Mouse (Mus musculus) yolk sac, embryonic 10.5 days (tissue): ENCODE results near the gene Sh2d4b.

Source experiments
- DNase-seq: peaks from one replicate; pipeline ENCODE4 v3.0.0-alpha.2; 2017; ENCODE audit warnings: low spot score

The Sh2d4b gene

DNA sequence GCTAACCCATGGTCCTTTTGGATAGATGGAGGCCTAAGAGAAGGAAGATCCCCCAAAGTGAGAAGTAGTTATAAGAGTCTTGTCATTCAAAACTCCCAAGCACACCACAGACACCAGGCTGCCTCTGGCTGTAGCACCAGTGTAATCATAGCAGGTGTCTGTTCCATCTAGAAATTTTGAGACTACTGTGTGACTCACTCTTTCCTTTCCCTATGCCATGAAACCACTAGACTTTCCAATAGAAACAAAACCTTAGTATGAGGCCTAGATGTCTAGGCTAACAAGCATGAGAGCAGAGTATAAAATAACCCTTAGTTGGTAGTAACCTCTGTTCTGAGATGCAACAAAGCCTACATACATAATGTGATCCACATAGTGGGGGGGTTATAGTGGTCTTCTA is 55.7 kb downstream of the Sh2d4b start:
- DNase-seq = no peak

- DNase-seq = no peak
Observed at GRCm38 (mm10) chr14:40830505-40830904, 62.6 kb downstream of the Sh2d4b start.

DNA sequence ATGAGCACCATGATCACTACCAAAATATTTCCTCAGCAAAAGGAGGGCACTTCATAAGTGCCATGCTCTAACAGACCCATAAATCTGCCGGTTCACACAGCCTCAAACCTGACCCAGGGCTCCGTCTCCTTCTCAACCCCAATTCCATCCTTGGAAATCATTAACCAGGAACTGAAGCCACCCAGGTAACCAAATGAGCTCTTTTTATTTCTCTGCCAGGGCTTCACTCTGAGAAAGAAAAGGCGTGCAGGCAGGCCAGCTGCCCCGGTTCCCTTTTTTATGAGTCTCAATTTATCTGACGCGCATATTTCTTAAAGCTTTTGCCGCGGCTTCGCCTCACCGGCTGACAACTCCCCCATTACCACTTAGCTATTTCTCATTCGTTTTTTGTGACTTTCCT is 63.0 kb downstream of the Sh2d4b start:
- DNase-seq = peak; percentile 6

DNA sequence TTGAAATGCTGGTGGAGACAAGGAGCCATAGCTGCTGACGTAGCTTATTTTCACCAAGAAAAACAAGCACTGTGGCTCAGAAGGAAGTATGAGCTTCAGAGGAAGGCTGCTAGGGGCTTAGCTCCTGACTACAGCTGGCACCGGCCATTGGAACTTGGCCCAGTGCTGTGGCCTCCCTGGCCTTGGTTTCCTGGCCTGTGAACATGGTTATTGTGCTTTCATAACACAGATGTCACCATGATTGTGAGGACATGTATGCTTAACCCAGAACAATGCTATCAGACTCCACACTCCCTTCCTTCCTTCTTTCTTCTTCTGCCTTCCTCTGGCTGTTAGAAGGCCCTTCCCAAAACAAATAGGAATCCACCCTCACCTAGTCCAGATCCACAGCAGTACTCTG is 75.0 kb downstream of the Sh2d4b start:
- DNase-seq = no peak

GRCm38 (mm10) chr14:40816715-40817114 is 76.4 kb downstream of the Sh2d4b start:
- no peak for DNase-seq

DNA sequence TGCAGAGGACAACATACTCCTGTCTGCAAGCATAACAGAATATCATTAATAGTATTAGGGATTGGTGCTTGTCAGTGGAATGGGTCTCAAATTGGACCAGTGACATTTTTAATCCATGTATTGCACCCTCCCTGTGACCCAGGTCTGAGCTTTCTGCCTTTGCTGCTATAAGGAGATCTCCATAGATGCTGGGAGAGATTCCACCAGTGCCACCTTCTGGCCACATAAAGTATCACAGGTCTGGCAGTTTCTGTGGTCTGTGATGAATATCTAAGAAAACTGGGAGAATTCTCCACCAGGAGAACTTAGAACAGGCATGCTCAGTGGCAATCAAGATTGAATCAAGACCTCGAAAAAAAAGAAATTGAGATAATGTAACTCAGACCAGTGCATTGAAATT is 101.5 kb downstream of the Sh2d4b start:
- DNase-seq = peak; percentile 14

GRCm38 (mm10) chr14:40789110-40789509 is 104.0 kb downstream of the Sh2d4b start:
- no peak for DNase-seq

DNA sequence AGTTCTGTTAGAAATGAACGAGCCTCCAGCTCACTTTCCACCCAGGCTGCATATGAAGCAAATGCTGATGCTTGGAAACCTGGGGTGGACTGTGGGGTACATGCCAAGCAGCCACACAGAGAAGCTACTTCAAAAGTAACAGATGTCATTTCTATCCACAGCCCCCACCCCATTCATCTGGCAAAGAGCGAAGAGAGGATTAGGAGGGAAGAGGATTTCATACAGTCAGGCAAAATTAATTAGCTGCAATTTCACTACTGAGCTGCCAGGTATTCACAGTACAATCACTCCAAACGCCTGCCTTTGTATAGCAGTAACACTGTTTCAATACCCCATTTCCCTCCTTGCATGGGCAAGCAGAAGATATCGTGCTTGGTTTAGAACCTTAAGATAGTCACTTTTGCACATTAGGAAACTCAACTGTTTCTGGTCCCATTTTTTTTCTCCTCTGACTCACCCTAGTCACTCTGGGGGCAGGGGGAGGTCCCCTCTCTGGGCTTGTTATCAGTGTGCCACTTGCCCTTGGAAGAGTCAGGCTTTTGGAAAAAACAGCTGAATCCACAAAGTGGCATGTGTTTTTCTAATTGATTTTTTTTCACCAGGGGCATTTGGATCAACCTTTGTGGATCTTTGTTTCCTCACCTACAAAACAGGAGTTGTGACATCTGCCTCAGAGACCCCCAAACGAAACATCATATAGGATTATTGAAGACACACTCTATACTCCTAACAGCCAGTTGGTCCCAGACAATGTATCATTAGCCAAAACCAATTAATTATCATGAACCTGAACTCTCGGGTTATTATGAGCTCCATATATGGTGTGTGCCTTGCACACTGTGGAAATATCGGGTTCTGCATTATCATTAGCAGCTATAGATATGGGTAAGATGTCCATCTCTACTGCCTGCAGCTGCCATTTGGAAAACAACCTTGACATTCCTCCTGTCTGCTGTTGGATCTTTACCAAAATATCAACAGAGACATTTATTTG is 123.7 kb downstream of the Sh2d4b start:
- DNase-seq = no peak
